Mouse (Mus musculus): ENCODE data around the gene Cbln1. TPM values are rescaled to one million over a fixed set of nuclear protein-coding genes. Genes with fewer than 3 reads are reported as not detected.

The Cbln1 gene
- total and polyA plus RNA-seq, 3 experiments = not detected

DNA sequence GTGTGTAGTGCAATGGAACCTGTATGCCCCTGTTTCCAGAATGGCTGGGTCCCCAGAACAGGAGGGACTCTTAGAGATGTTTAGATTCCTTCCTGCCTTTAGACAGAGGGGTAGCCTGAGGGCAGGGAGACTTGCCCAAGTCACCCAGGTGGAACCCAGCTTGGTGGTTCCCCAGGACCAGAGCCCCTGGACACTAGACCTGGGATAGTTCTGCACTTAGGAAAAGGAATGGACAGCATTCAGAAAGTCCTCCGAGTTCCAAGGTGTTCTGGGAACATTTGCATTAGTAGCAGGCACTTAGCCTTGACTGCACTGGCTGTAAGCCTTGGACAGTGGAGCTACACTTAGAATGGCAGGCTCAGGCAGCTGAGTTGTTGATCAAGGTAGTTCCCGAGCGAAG is 4.5 kb downstream of the Cbln1 start:
- in situ Hi-C loops (cut with MboI; ENCODE audit: low pct_ligation_motif_present, low pct_unique_long_range_greater_than_20kb, low sequenced_read_pairs) (no loop called here), dilution Hi-C loops (cut with MboI; ENCODE audit: extremely low pct_ligation_motif_present, extremely low pct_unique_long_range_greater_than_20kb, low sequenced_read_pairs) (no loop called here)
- peaks cover 21% of the 10 kb centered on the region for H3K9me3 ChIP-seq (replicated peaks; ENCODE audit: low read length)
- H3K79me2 ChIP-seq (replicated peaks; ENCODE audit: control insufficient read depth, extremely low read depth, insufficient read depth, poor library complexity, severe bottlenecking) = no peaks in the 10 kb centered on the region
- no peak for DNase-seq (ENCODE audit: extremely low read depth)
- TF ChIP-seq EP300 (IDR thresholded peaks at IDR 0.05; ENCODE audit: low read length) (no peak), ZNF384 (IDR thresholded peaks at IDR 0.05; ENCODE audit: low read depth, low read length) (no peak), HCFC1 (IDR thresholded peaks at IDR 0.05; ENCODE audit: low read depth, low read length) (no peak), ZKSCAN1 (IDR thresholded peaks at IDR 0.05; ENCODE audit: borderline replicate concordance, low read depth, low read length) (no peak), ZMIZ1 (IDR thresholded peaks at IDR 0.05; ENCODE audit: low read depth, low read length) (no peak), TBP (conservative IDR thresholded peaks at IDR 0.05; ENCODE audit: low read depth, low read length) (no peak), NELFE (IDR thresholded peaks at IDR 0.05; ENCODE audit: low read depth, low read length) (no peak), JUN (IDR thresholded peaks at IDR 0.05; ENCODE audit: insufficient read depth, low read depth, low read length) (no peak), POLR2AphosphoS2 (IDR thresholded peaks at IDR 0.05; ENCODE audit: low read depth, low read length) (no peak), GABPA (IDR thresholded peaks at IDR 0.05; ENCODE audit: insufficient replicate concordance, low read depth, low read length) (no peak), RAD21 (IDR thresholded peaks at IDR 0.05; ENCODE audit: low read depth, low read length) (no peak), ETS1 (conservative IDR thresholded peaks at IDR 0.05; ENCODE audit: low read depth, low read length) (no peak), MAZ (IDR thresholded peaks at IDR 0.05; ENCODE audit: low read depth, low read length) (no peak), CTCF (conservative IDR thresholded peaks at IDR 0.05 in 1 of 2, IDR thresholded peaks at IDR 0.05 in 1 of 2; ENCODE audit: low read depth in 2 of 2, low read length in 2 of 2) (no peak), UBTF (IDR thresholded peaks at IDR 0.05; ENCODE audit: low read depth, low read length) (no peak), ZC3H11A (IDR thresholded peaks at IDR 0.05; ENCODE audit: low read depth, low read length) (no peak), CHD1 (IDR thresholded peaks at IDR 0.05; ENCODE audit: low read depth, low read length) (no peak), USF2 (conservative IDR thresholded peaks at IDR 0.05; ENCODE audit: low read depth, low read length) (no peak)
- no peak overlapping the region for H3K27ac ChIP-seq (ENCODE audit: insufficient read depth, low read depth)
- H3K4me1 ChIP-seq (ENCODE audit: control insufficient read depth in 1 of 2, insufficient read depth in 2 of 2) = no peaks in the 10 kb centered on the region
- peaks cover 8% of the 10 kb centered on the region for H3K27me3 ChIP-seq (replicated peaks)
- H3K4me2 ChIP-seq (ENCODE audit: insufficient read depth, low read depth, poor library complexity, severe bottlenecking) = no peak overlapping the region
- H3K4me3 ChIP-seq (replicated peaks in 1 of 3; ENCODE audit: low read depth in 2 of 3, low read length in 2 of 3, poor library complexity in 1 of 3) = no peak overlapping the region
- H3K9ac ChIP-seq (ENCODE audit: insufficient read depth, low read depth) = no peak overlapping the region
- no peaks in the 10 kb centered on the region for H3K36me3 ChIP-seq (replicated peaks in 1 of 2; ENCODE audit: control insufficient read depth in 1 of 2, insufficient read depth in 1 of 2, low read length in 1 of 2)

- H3K4me3 ChIP-seq (replicated peaks in 1 of 3; ENCODE audit: low read depth in 2 of 3, low read length in 2 of 3, poor library complexity in 1 of 3) = no peak overlapping the region
- dilution Hi-C loops (cut with MboI; ENCODE audit: extremely low pct_ligation_motif_present, extremely low pct_unique_long_range_greater_than_20kb, low sequenced_read_pairs) (no loop called here), in situ Hi-C loops (cut with MboI; ENCODE audit: low pct_ligation_motif_present, low pct_unique_long_range_greater_than_20kb, low sequenced_read_pairs) (no loop called here)
- DNase-seq (ENCODE audit: extremely low read depth) = no peak
- no peak for TF ChIP-seq NELFE (IDR thresholded peaks at IDR 0.05; ENCODE audit: low read depth, low read length)
- peaks cover 8% of the 10 kb centered on the region for H3K27me3 ChIP-seq (replicated peaks)
- 0 out of 4 replicates have a peak, but pooled peaks cover 0 to 4% of the 10 kb centered on the region in 2 experiments for H3K4me1 ChIP-seq (ENCODE audit: control insufficient read depth in 1 of 2, insufficient read depth in 2 of 2)
- peaks cover 17% of the 10 kb centered on the region for H3K9me3 ChIP-seq (replicated peaks; ENCODE audit: low read length)
- H3K9ac ChIP-seq (ENCODE audit: insufficient read depth, low read depth) = no peak overlapping the region
- no peak overlapping the region for H3K4me2 ChIP-seq (ENCODE audit: insufficient read depth, low read depth, poor library complexity, severe bottlenecking)
- no peaks in the 10 kb centered on the region for H3K79me2 ChIP-seq (replicated peaks; ENCODE audit: control insufficient read depth, extremely low read depth, insufficient read depth, poor library complexity, severe bottlenecking)
- no peak overlapping the region for H3K27ac ChIP-seq (ENCODE audit: insufficient read depth, low read depth)
- no peaks in the 10 kb centered on the region for H3K36me3 ChIP-seq (replicated peaks in 1 of 2; ENCODE audit: control insufficient read depth in 1 of 2, insufficient read depth in 1 of 2, low read length in 1 of 2)
Measured at GRCm38 (mm10) chr8:87466936-87467602, 5.3 kb downstream of the Cbln1 start.
